Mouse (Mus musculus): ENCODE results near the gene Klk1b26.
"Not testable (repeated sequence)": the region's sequence is repeated elsewhere in the genome, so short reads cannot be mapped to it uniquely, and the experiment has no call there.

The Klk1b26 gene

GRCm38 (mm10) chr7:44011868-44012267 is at the start of gene Klk1b26:
TSS of gene Klk1b26 (plus strand) at chr7:44012168.
- not testable (repeated sequence) for DNase-seq

- no peak for DNase-seq
Observed at GRCm38 (mm10) chr7:43966451-43966850, 45.5 kb upstream of the Klk1b26 start, which contains the start of gene Klk1b1. TSS of gene Klk1b1 (plus strand) at chr7:43966751.

- DNase-seq = no peak
Observed at GRCm38 (mm10) chr7:43967058-43967457, 44.9 kb upstream of the Klk1b26 start.

GRCm38 (mm10) chr7:43967612-43968011 is 44.4 kb upstream of the Klk1b26 start:
- no peak for DNase-seq

GRCm38 (mm10) chr7:43975761-43976160 is 36.2 kb upstream of the Klk1b26 start, which contains the start of gene Klk1b9:
TSS of gene Klk1b9 (plus strand) at chr7:43976061.
- not testable (repeated sequence) for DNase-seq

- no peak for DNase-seq
Observed at GRCm38 (mm10) chr7:43985657-43986056, 26.3 kb upstream of the Klk1b26 start.

GRCm38 (mm10) chr7:43994821-43995220 is 17.1 kb upstream of the Klk1b26 start:
- not testable (repeated sequence) for DNase-seq

- not testable (repeated sequence) for DNase-seq
Observed at GRCm38 (mm10) chr7:43995577-43995976, 16.4 kb upstream of the Klk1b26 start, which contains the start of gene Klk1b11. TSS of gene Klk1b11 (plus strand) at chr7:43995877.

GRCm38 (mm10) chr7:44004847-44005246 is 7.1 kb upstream of the Klk1b26 start:
- no peak for DNase-seq

GRCm38 (mm10) chr7:44014666-44015065 is 2.7 kb downstream of the Klk1b26 start:
- not testable (repeated sequence) for DNase-seq

- no peak for DNase-seq
Observed at GRCm38 (mm10) chr7:44015071-44015470, 3.1 kb downstream of the Klk1b26 start.

- DNase-seq = not testable (repeated sequence)
Observed at GRCm38 (mm10) chr7:44051990-44052389, 40.0 kb downstream of the Klk1b26 start, which contains the start of gene Klk1b27. TSS of gene Klk1b27 (plus strand) at chr7:44052290.

All from B cell, adult 2 months (primary cell).